Mouse (Mus musculus) MEL (cell line): ENCODE measurements around the gene 1700016C15Rik.

Experiments used
- CTCF ChIP-seq, 3 experiments: IDR thresholded peaks in 2 of 3; conservative IDR thresholded peaks in 1 of 3; 2 replicates each; pipeline ENCODE4 v1.5.1; 2011 to 2012; ENCODE audit warnings: low read length in 3 of 3, low read depth in 2 of 3, mild to moderate bottlenecking in 2 of 3, improper control_type of control experiment in 1 of 3, inconsistent platforms in 1 of 3, mixed read lengths in 1 of 3, moderate library complexity in 1 of 3; ENCODE audit not compliant: control insufficient read depth in 1 of 3, insufficient read depth in 1 of 3, poor library complexity in 1 of 3, severe bottlenecking in 1 of 3
- TAL1 ChIP-seq: IDR thresholded peaks from 2 replicates; pipeline ENCODE4 v1.6.1; 2012; ENCODE audit warnings: mild to moderate bottlenecking, inconsistent platforms, low read length, moderate library complexity, mixed read lengths

GRCm38 (mm10) chr1:177707571-177707970, 22.0 kb upstream of the 1700016C15Rik start:
- TF ChIP-seq TAL1 (no peak), CTCF (IDR thresholded peaks at IDR 0.05 in 2 of 3, conservative IDR thresholded peaks at IDR 0.05 in 1 of 3; ENCODE audit: control insufficient read depth in 1 of 3, insufficient read depth in 1 of 3, low read depth in 2 of 3, low read length in 3 of 3, poor library complexity in 1 of 3, severe bottlenecking in 1 of 3) (no peak)
